Mouse (Mus musculus): Measurements from ENCODE around the gene Plekha6. TPM values are rescaled to one million over a fixed set of nuclear protein-coding genes. Genes with fewer than 3 reads are reported as not detected.

Plekha6 gene
- total and polyA plus RNA-seq, 3 experiments: 0.07 to 0.38 TPM; not detected in 1

DNA sequence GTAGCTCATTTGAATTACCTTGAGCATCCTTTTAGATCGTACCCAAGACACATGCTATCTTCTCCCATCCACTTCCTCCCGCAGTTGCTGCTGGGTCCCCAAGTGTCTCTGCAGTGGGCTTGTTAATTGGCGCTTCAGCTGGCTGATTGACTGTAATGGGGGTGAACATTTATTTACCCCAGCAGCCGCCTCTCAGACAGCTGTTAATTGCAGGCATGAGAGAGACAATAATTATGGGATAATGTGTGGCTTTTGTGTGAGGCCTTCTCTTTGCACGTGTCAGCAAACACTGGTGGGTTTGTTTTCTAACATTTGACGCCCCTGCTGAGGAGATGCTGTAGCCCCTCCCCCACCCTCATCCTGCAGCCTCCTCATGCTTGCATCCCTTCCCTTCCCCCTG is 32.2 kb downstream of the Plekha6 start:
- ATAC-seq (ENCODE audit: extremely low read depth, insufficient number of reproducible peaks, low FRiP score, poor library complexity, severe bottlenecking) (no peak), DNase-seq (ENCODE audit: low spot score) (no peak)
- TF ChIP-seq TAL1 (conservative IDR thresholded peaks at IDR 0.05; ENCODE audit: low read depth, low read length) (no peak), POLR2AphosphoS5 (IDR thresholded peaks at IDR 0.05; ENCODE audit: insufficient replicate concordance, low read depth, low read length) (no peak), CTCF (IDR thresholded peaks at IDR 0.05; ENCODE audit: low read depth, low read length) (no peak), GATA1 (IDR thresholded peaks at IDR 0.05; ENCODE audit: borderline replicate concordance, low read length) (no peak), GATA2 (IDR thresholded peaks at IDR 0.05; ENCODE audit: borderline replicate concordance, low read depth, low read length) (no peak)
- peaks cover 9% of the 10 kb centered on the region for H3K27me3 ChIP-seq (ENCODE audit: insufficient read depth, low read length)
- no peaks in the 10 kb centered on the region for H3K4me1 ChIP-seq (ENCODE audit: insufficient read depth, low read depth, low read length)
- no peak overlapping the region for H3K4me3 ChIP-seq (ENCODE audit: low read depth, low read length)
- H3K9me3 ChIP-seq (replicated peaks): no peaks in the 10 kb centered on the region
- no peaks in the 10 kb centered on the region for H3K36me3 ChIP-seq (replicated peaks)

- ATAC-seq (ENCODE audit: extremely low read depth, insufficient number of reproducible peaks, low FRiP score, poor library complexity, severe bottlenecking): no peak
Observed at GRCm38 (mm10) chr1:133197266-133197665, 33.3 kb downstream of the Plekha6 start.

GRCm38 (mm10) chr1:133199706-133200105 is 35.7 kb downstream of the Plekha6 start:
- no peaks in the 10 kb centered on the region for H3K36me3 ChIP-seq (replicated peaks)
- TF ChIP-seq GATA1 (IDR thresholded peaks at IDR 0.05; ENCODE audit: borderline replicate concordance, low read length): no peak
- TF ChIP-seq GATA2 (IDR thresholded peaks at IDR 0.05; ENCODE audit: borderline replicate concordance, low read depth, low read length): no peak
- TF ChIP-seq POLR2AphosphoS5 (IDR thresholded peaks at IDR 0.05; ENCODE audit: insufficient replicate concordance, low read depth, low read length): no peak
- no peak for TF ChIP-seq CTCF (IDR thresholded peaks at IDR 0.05; ENCODE audit: low read depth, low read length)
- ATAC-seq (ENCODE audit: extremely low read depth, insufficient number of reproducible peaks, low FRiP score, poor library complexity, severe bottlenecking) (no peak), DNase-seq (ENCODE audit: low spot score) (no peak)
- H3K27me3 ChIP-seq (ENCODE audit: insufficient read depth, low read length): peaks cover 6% of the 10 kb centered on the region
- H3K4me3 ChIP-seq (ENCODE audit: low read depth, low read length): no peak overlapping the region
- H3K4me1 ChIP-seq (ENCODE audit: insufficient read depth, low read depth, low read length): no peaks in the 10 kb centered on the region
- no peaks in the 10 kb centered on the region for H3K9me3 ChIP-seq (replicated peaks)

More at GRCm38 (mm10) chr1:133197266-133197665, 33.3 kb downstream of the Plekha6 start:
- Histone ChIP-seq H3K4me1 (ENCODE audit: insufficient read depth, low read depth, low read length) (no peaks in the 10 kb centered on the region), H3K4me3 (ENCODE audit: low read depth, low read length) (no peak overlapping the region), H3K27me3 (ENCODE audit: insufficient read depth, low read length) (peaks cover 8% of the 10 kb centered on the region), H3K36me3 (replicated peaks) (no peaks in the 10 kb centered on the region), H3K9me3 (replicated peaks) (no peaks in the 10 kb centered on the region)
- TF ChIP-seq GATA1 (IDR thresholded peaks at IDR 0.05; ENCODE audit: borderline replicate concordance, low read length): no peak
- no peak for DNase-seq (ENCODE audit: low spot score)

- Histone ChIP-seq H3K4me1 (ENCODE audit: insufficient read depth, low read depth, low read length) (no peaks in the 10 kb centered on the region), H3K9me3 (replicated peaks) (no peaks in the 10 kb centered on the region), H3K4me3 (ENCODE audit: low read depth, low read length) (no peak overlapping the region), H3K36me3 (replicated peaks) (no peaks in the 10 kb centered on the region), H3K27me3 (ENCODE audit: insufficient read depth, low read length) (peaks cover 3% of the 10 kb centered on the region)
- ATAC-seq (ENCODE audit: extremely low read depth, insufficient number of reproducible peaks, low FRiP score, poor library complexity, severe bottlenecking) (no peak), DNase-seq (ENCODE audit: low spot score) (no peak)
- TF ChIP-seq CTCF (IDR thresholded peaks at IDR 0.05; ENCODE audit: low read depth, low read length) (no peak), GATA1 (IDR thresholded peaks at IDR 0.05; ENCODE audit: borderline replicate concordance, low read length) (no peak), POLR2AphosphoS5 (IDR thresholded peaks at IDR 0.05; ENCODE audit: insufficient replicate concordance, low read depth, low read length) (no peak), GATA2 (IDR thresholded peaks at IDR 0.05; ENCODE audit: borderline replicate concordance, low read depth, low read length) (no peak), TAL1 (conservative IDR thresholded peaks at IDR 0.05; ENCODE audit: low read depth, low read length) (no peak)
Observed at GRCm38 (mm10) chr1:133201499-133201898, 37.5 kb downstream of the Plekha6 start.

- H3K27me3 ChIP-seq (ENCODE audit: insufficient read depth, low read length): peaks cover 3% of the 10 kb centered on the region
- DNase-seq (ENCODE audit: low spot score) (no peak), ATAC-seq (ENCODE audit: extremely low read depth, insufficient number of reproducible peaks, low FRiP score, poor library complexity, severe bottlenecking) (no peak)
- no peak for TF ChIP-seq GATA1 (IDR thresholded peaks at IDR 0.05; ENCODE audit: borderline replicate concordance, low read length)
- no peak for TF ChIP-seq CTCF (IDR thresholded peaks at IDR 0.05; ENCODE audit: low read depth, low read length)
- TF ChIP-seq GATA2 (IDR thresholded peaks at IDR 0.05; ENCODE audit: borderline replicate concordance, low read depth, low read length): no peak
- TF ChIP-seq POLR2AphosphoS5 (IDR thresholded peaks at IDR 0.05; ENCODE audit: insufficient replicate concordance, low read depth, low read length): no peak
- TF ChIP-seq TAL1 (conservative IDR thresholded peaks at IDR 0.05; ENCODE audit: low read depth, low read length): no peak
- H3K9me3 ChIP-seq (replicated peaks): no peaks in the 10 kb centered on the region
- H3K4me1 ChIP-seq (ENCODE audit: insufficient read depth, low read depth, low read length): no peaks in the 10 kb centered on the region
- no peaks in the 10 kb centered on the region for H3K36me3 ChIP-seq (replicated peaks)
- H3K4me3 ChIP-seq (ENCODE audit: low read depth, low read length): no peak overlapping the region
Observed at GRCm38 (mm10) chr1:133203701-133204100, 39.7 kb downstream of the Plekha6 start.

GRCm38 (mm10) chr1:133204341-133204849 is 40.4 kb downstream of the Plekha6 start:
- Histone ChIP-seq H3K9me3 (replicated peaks) (no peaks in the 10 kb centered on the region), H3K4me3 (ENCODE audit: low read depth, low read length) (no peak overlapping the region), H3K27me3 (ENCODE audit: insufficient read depth, low read length) (peaks cover 3% of the 10 kb centered on the region), H3K4me1 (ENCODE audit: insufficient read depth, low read depth, low read length) (no peaks in the 10 kb centered on the region), H3K36me3 (replicated peaks) (no peaks in the 10 kb centered on the region)
- DNase-seq (ENCODE audit: low spot score): no peak
- ATAC-seq (ENCODE audit: extremely low read depth, insufficient number of reproducible peaks, low FRiP score, poor library complexity, severe bottlenecking): no peak
- TF ChIP-seq POLR2AphosphoS5 (IDR thresholded peaks at IDR 0.05; ENCODE audit: insufficient replicate concordance, low read depth, low read length): no peak
- TF ChIP-seq TAL1 (conservative IDR thresholded peaks at IDR 0.05; ENCODE audit: low read depth, low read length): no peak
- TF ChIP-seq GATA2 (IDR thresholded peaks at IDR 0.05; ENCODE audit: borderline replicate concordance, low read depth, low read length): no peak
- TF ChIP-seq GATA1 (IDR thresholded peaks at IDR 0.05; ENCODE audit: borderline replicate concordance, low read length): no peak
- no peak for TF ChIP-seq CTCF (IDR thresholded peaks at IDR 0.05; ENCODE audit: low read depth, low read length)

GRCm38 (mm10) chr1:133204985-133205384 is 41.0 kb downstream of the Plekha6 start:
- no peaks in the 10 kb centered on the region for H3K36me3 ChIP-seq (replicated peaks)
- no peaks in the 10 kb centered on the region for H3K4me1 ChIP-seq (ENCODE audit: insufficient read depth, low read depth, low read length)

More at GRCm38 (mm10) chr1:133204985-133205384, 41.0 kb downstream of the Plekha6 start:
- no peak for TF ChIP-seq GATA1 (IDR thresholded peaks at IDR 0.05; ENCODE audit: borderline replicate concordance, low read length)
- TF ChIP-seq CTCF (IDR thresholded peaks at IDR 0.05; ENCODE audit: low read depth, low read length): no peak
- no peak for TF ChIP-seq TAL1 (conservative IDR thresholded peaks at IDR 0.05; ENCODE audit: low read depth, low read length)
- no peak for TF ChIP-seq POLR2AphosphoS5 (IDR thresholded peaks at IDR 0.05; ENCODE audit: insufficient replicate concordance, low read depth, low read length)
- no peak for TF ChIP-seq GATA2 (IDR thresholded peaks at IDR 0.05; ENCODE audit: borderline replicate concordance, low read depth, low read length)
- no peak for ATAC-seq (ENCODE audit: extremely low read depth, insufficient number of reproducible peaks, low FRiP score, poor library complexity, severe bottlenecking)
- Histone ChIP-seq H3K9me3 (replicated peaks) (no peaks in the 10 kb centered on the region), H3K4me3 (ENCODE audit: low read depth, low read length) (no peak overlapping the region), H3K27me3 (ENCODE audit: insufficient read depth, low read length) (peaks cover 6% of the 10 kb centered on the region)
- DNase-seq (ENCODE audit: low spot score): no peak

Data from G1E (cell line).